Mouse (Mus musculus) adipocyte (in vitro differentiated cells): Measurements from ENCODE around the gene Lats1.

Experiments used
- DNase-seq: peaks from one replicate; pipeline ENCODE4 v3.0.0-alpha.2; 2016; ENCODE audit warnings: low spot score

Lats1 gene

GRCm38 (mm10) chr10:7680731-7681301 is at the start of gene Lats1, which contains the start of gene Pcmt1:
Gene Lats1 (plus strand): TSS chr10:7681214.
Gene Pcmt1 (minus strand): TSS chr10:7681136.
- peak; percentile 66 for DNase-seq

GRCm38 (mm10) chr10:7640366-7640765 is 40.6 kb upstream of the Lats1 start:
- no peak for DNase-seq

GRCm38 (mm10) chr10:7645911-7646310 is 35.1 kb upstream of the Lats1 start:
- no peak for DNase-seq

- no peak for DNase-seq
Measured at GRCm38 (mm10) chr10:7649059-7649458, 32.0 kb upstream of the Lats1 start.

- no peak for DNase-seq
Measured at GRCm38 (mm10) chr10:7651057-7651456, 30.0 kb upstream of the Lats1 start.

GRCm38 (mm10) chr10:7662471-7663141 is 18.4 kb upstream of the Lats1 start:
- peak; percentile 60 for DNase-seq

- DNase-seq, result peak; percentile 84
Measured at GRCm38 (mm10) chr10:7663159-7664026, 17.6 kb upstream of the Lats1 start.

- no peak for DNase-seq
Measured at GRCm38 (mm10) chr10:7664027-7664526, 16.9 kb upstream of the Lats1 start.

GRCm38 (mm10) chr10:7664889-7665288 is 16.1 kb upstream of the Lats1 start:
- no peak for DNase-seq

- DNase-seq, result peak; percentile 87
Measured at GRCm38 (mm10) chr10:7667342-7667802, 13.6 kb upstream of the Lats1 start, which contains the start of gene Nup43. Gene Nup43 (plus strand): TSS chr10:7667503.

- DNase-seq, result peak; percentile 37
Measured at GRCm38 (mm10) chr10:7673673-7674072, 7.3 kb upstream of the Lats1 start.

- DNase-seq, result peak; percentile 84
Measured at GRCm38 (mm10) chr10:7681343-7682025, 470 bp downstream of the Lats1 start.

- DNase-seq, result no peak
Measured at GRCm38 (mm10) chr10:7682249-7682648, 1.2 kb downstream of the Lats1 start.

- no peak for DNase-seq
Measured at GRCm38 (mm10) chr10:7686902-7687301, 5.9 kb downstream of the Lats1 start.

- no peak for DNase-seq
Measured at GRCm38 (mm10) chr10:7695286-7695685, 14.3 kb downstream of the Lats1 start.

GRCm38 (mm10) chr10:7700120-7700519 is 19.1 kb downstream of the Lats1 start:
- DNase-seq, result no peak

GRCm38 (mm10) chr10:7702586-7702985 is 21.6 kb downstream of the Lats1 start:
- DNase-seq, result no peak

- no peak for DNase-seq
Measured at GRCm38 (mm10) chr10:7710121-7710520, 29.1 kb downstream of the Lats1 start.

GRCm38 (mm10) chr10:7712506-7712905 is 31.5 kb downstream of the Lats1 start:
- no peak for DNase-seq

- no peak for DNase-seq
Measured at GRCm38 (mm10) chr10:7715056-7715455, 34.0 kb downstream of the Lats1 start.

GRCm38 (mm10) chr10:7725751-7726500 is 44.9 kb downstream of the Lats1 start, which contains the start of gene Katna1:
Gene Katna1 (plus strand): TSS chr10:7726000.
- DNase-seq, result peak; percentile 95
